Mouse (Mus musculus) kidney, embryonic 16.5 days (tissue): ENCODE measurements around the gene Abcf3. TPM values are rescaled to one million over a fixed set of nuclear protein-coding genes. Genes with fewer than 3 reads are reported as not detected.
A peak's percentile ranks its signal among the peaks of the same experiment; 100 is the strongest.

Experiments
- ATAC-seq: fragments of 200-750 bp; cut with Nextera tagmentation; 2 replicates; pipeline ENCODE4 v1.8.0; 2017; ENCODE audit warnings: moderate TSS enrichment; ENCODE audit not compliant: low FRiP score, low TSS enrichment
- H3K27ac ChIP-seq: fragments of 300-500 bp; sonication (generic); 2 replicates; pipeline ENCODE4 v1.5.1; 2014; ENCODE audit warnings: low read length
- H3K27me3 ChIP-seq: fragments of 300-500 bp; sonication (generic); 2 replicates; pipeline ENCODE4 v1.6.1; 2014; ENCODE audit warnings: low read length, control low read depth, mixed read lengths; ENCODE audit not compliant: insufficient read depth
- H3K36me3 ChIP-seq: fragments of 300-500 bp; sonication (generic); 2 replicates; pipeline ENCODE4 v1.6.1; 2014; ENCODE audit warnings: low read length, control low read depth, mixed read lengths; ENCODE audit not compliant: insufficient read depth
- H3K4me1 ChIP-seq: fragments of 300-500 bp; sonication (generic); 2 replicates; pipeline ENCODE4 v1.6.1; 2014; ENCODE audit warnings: low read length, control low read depth, mixed read lengths; ENCODE audit not compliant: insufficient read depth
- H3K4me2 ChIP-seq: fragments of 300-500 bp; sonication (generic); replicated peaks from 2 replicates; pipeline ENCODE4 v1.6.1; 2014; ENCODE audit warnings: low read depth, low read length
- H3K4me3 ChIP-seq: fragments of 300-500 bp; sonication (generic); 2 replicates; pipeline ENCODE4 v1.5.1; 2014; ENCODE audit warnings: mild to moderate bottlenecking, low read length
- H3K9ac ChIP-seq: fragments of 300-500 bp; sonication (generic); replicated peaks from 2 replicates; pipeline ENCODE4 v1.6.1; 2014; ENCODE audit warnings: low read length
- H3K9me3 ChIP-seq: fragments of 300-500 bp; sonication (generic); 2 replicates; pipeline ENCODE4 v1.6.1; 2016; ENCODE audit warnings: low read length, control low read depth
- WGBS: fragments of 180-500 bp; shearing (Covaris S2); extraction: QIAGEN DNeasy Blood & Tissue Kit; methylation state at CpG from one replicate; pipeline ENCODE4 v1.1.7; 2014; 5-methylcytosine and 5-hydroxymethylcytosine counted together
- polyA plus RNA-seq: library from polyadenylated mRNA; unstranded; fragments of >200 nt; fragmentation: Nextera tagmentation; extraction: Ambion mirVana; gene quantifications from 2 replicates; pipeline ENCODE4 v1.2.1, GENCODE M21; 2015

The Abcf3 gene
- polyA plus RNA-seq, 1 experiment from 2014 or later, result 64.8 TPM

- ATAC-seq, result no peak
- Histone ChIP-seq H3K27ac (no peak overlapping the region), H3K27me3 (no peaks in the 10 kb centered on the region), H3K4me3 (no peak overlapping the region), H3K4me2 (no peak overlapping the region), H3K4me1 (peaks cover 4% of the 10 kb centered on the region), H3K9me3 (no peaks in the 10 kb centered on the region), H3K36me3 (peaks cover 79% of the 10 kb centered on the region), H3K9ac (no peak overlapping the region)
- 85% methylated on average over 10 of the region's 10 CpGs for WGBS
Measured at GRCm38 (mm10) chr16:20523886-20524285, 24.5 kb upstream of the Abcf3 start.

- Histone ChIP-seq H3K36me3 (peaks cover 87% of the 10 kb centered on the region), H3K9me3 (no peaks in the 10 kb centered on the region), H3K27me3 (no peaks in the 10 kb centered on the region), H3K4me2 (no peak overlapping the region), H3K4me1 (no peaks in the 10 kb centered on the region), H3K4me3 (no peak overlapping the region), H3K27ac (no peak overlapping the region), H3K9ac (no peak overlapping the region)
- WGBS, result 89% methylated on average over 5 of the region's 5 CpGs
- no peak for ATAC-seq
Measured at GRCm38 (mm10) chr16:20528779-20529178, 19.6 kb upstream of the Abcf3 start.

GRCm38 (mm10) chr16:20529375-20529774 is 19.0 kb upstream of the Abcf3 start:
- Histone ChIP-seq H3K27me3 (no peaks in the 10 kb centered on the region), H3K9ac (no peak overlapping the region), H3K36me3 (peaks cover 81% of the 10 kb centered on the region), H3K27ac (no peak overlapping the region), H3K4me3 (no peak overlapping the region), H3K4me1 (no peaks in the 10 kb centered on the region), H3K4me2 (no peak overlapping the region), H3K9me3 (no peaks in the 10 kb centered on the region)
- ATAC-seq, result no peak
- WGBS, result 77% methylated on average over 1 of the region's 1 CpGs

GRCm38 (mm10) chr16:20530941-20531340 is 17.4 kb upstream of the Abcf3 start:
- Histone ChIP-seq H3K27me3 (no peaks in the 10 kb centered on the region), H3K9ac (no peak overlapping the region), H3K4me3 (no peak overlapping the region), H3K27ac (no peak overlapping the region), H3K36me3 (peaks cover 66% of the 10 kb centered on the region), H3K4me2 (no peak overlapping the region), H3K9me3 (no peaks in the 10 kb centered on the region), H3K4me1 (no peaks in the 10 kb centered on the region)
- WGBS, result 97% methylated on average over 20 of the region's 20 CpGs
- ATAC-seq, result no peak

- peaks cover 53% of the 10 kb centered on the region for H3K36me3 ChIP-seq
- no peak overlapping the region for H3K27ac ChIP-seq
- no peak overlapping the region for H3K4me3 ChIP-seq
- no peak overlapping the region for H3K4me2 ChIP-seq
- no peak for ATAC-seq
- H3K9me3 ChIP-seq, result no peaks in the 10 kb centered on the region
- peaks cover 25% of the 10 kb centered on the region for H3K4me1 ChIP-seq
- WGBS, result 47% methylated on average over 10 of the region's 10 CpGs
- H3K9ac ChIP-seq, result no peak overlapping the region
- H3K27me3 ChIP-seq, result no peaks in the 10 kb centered on the region
Measured at GRCm38 (mm10) chr16:20534617-20535295, 13.6 kb upstream of the Abcf3 start.

GRCm38 (mm10) chr16:20535296-20536080 is 12.9 kb upstream of the Abcf3 start, which contains the start of gene Ap2m1:
Gene Ap2m1, plus strand, starts transcription at chr16:20535478.
- peak within 1 kb of the TSS; percentile 92 for H3K4me3 ChIP-seq
- H3K27ac ChIP-seq, result peak within 1 kb of the TSS; percentile 87
- H3K4me2 ChIP-seq, result peak within 1 kb of the TSS; percentile 70
- peaks cover 25% of the 10 kb centered on the region for H3K4me1 ChIP-seq
- H3K27me3 ChIP-seq, result no peaks in the 10 kb centered on the region
- H3K9me3 ChIP-seq, result no peaks in the 10 kb centered on the region
- ATAC-seq, result peak; percentile 98
- H3K36me3 ChIP-seq, result peaks cover 54% of the 10 kb centered on the region
- under 1% methylated on average over 47 of the region's 52 CpGs for WGBS
- peak within 1 kb of the TSS; percentile 97 for H3K9ac ChIP-seq

GRCm38 (mm10) chr16:20536081-20536665 is 12.2 kb upstream of the Abcf3 start:
- no peaks in the 10 kb centered on the region for H3K27me3 ChIP-seq
- peak overlapping the region; percentile 92 for H3K4me3 ChIP-seq
- H3K9me3 ChIP-seq, result no peaks in the 10 kb centered on the region
- peak overlapping the region; percentile 87 for H3K27ac ChIP-seq
- peaks cover 53% of the 10 kb centered on the region for H3K36me3 ChIP-seq
- peaks cover 25% of the 10 kb centered on the region for H3K4me1 ChIP-seq
- peak overlapping the region; percentile 97 for H3K9ac ChIP-seq
- peak overlapping the region; percentile 70 for H3K4me2 ChIP-seq
- ATAC-seq, result no peak
- 32% methylated on average over 9 of the region's 9 CpGs for WGBS

- Histone ChIP-seq H3K9me3 (no peaks in the 10 kb centered on the region), H3K4me3 (peak overlapping the region; percentile 92), H3K4me1 (peaks cover 25% of the 10 kb centered on the region), H3K4me2 (peak overlapping the region; percentile 70), H3K27me3 (no peaks in the 10 kb centered on the region), H3K27ac (peak overlapping the region; percentile 73), H3K9ac (peak overlapping the region; percentile 53), H3K36me3 (peaks cover 51% of the 10 kb centered on the region)
- ATAC-seq, result peak; percentile 55
- 26% methylated on average over 5 of the region's 5 CpGs for whole genome bisulfite sequencing
Measured at GRCm38 (mm10) chr16:20537071-20537471, 11.3 kb upstream of the Abcf3 start.

- Histone ChIP-seq H3K27ac (peak overlapping the region; percentile 73; the same call in 1 of the 2 replicates), H3K4me3 (peak overlapping the region; percentile 92), H3K4me1 (peaks cover 25% of the 10 kb centered on the region), H3K9me3 (no peaks in the 10 kb centered on the region), H3K27me3 (no peaks in the 10 kb centered on the region), H3K9ac (peak overlapping the region; percentile 53), H3K4me2 (peak overlapping the region; percentile 70), H3K36me3 (peaks cover 51% of the 10 kb centered on the region)
- WGBS, result 44% methylated on average over 6 of the region's 6 CpGs
- ATAC-seq, result no peak
Measured at GRCm38 (mm10) chr16:20537601-20538320, 10.6 kb upstream of the Abcf3 start.
